Comparison of ENCODE assay signal across 17 mouse cellular contexts in the genomic region with DNA sequence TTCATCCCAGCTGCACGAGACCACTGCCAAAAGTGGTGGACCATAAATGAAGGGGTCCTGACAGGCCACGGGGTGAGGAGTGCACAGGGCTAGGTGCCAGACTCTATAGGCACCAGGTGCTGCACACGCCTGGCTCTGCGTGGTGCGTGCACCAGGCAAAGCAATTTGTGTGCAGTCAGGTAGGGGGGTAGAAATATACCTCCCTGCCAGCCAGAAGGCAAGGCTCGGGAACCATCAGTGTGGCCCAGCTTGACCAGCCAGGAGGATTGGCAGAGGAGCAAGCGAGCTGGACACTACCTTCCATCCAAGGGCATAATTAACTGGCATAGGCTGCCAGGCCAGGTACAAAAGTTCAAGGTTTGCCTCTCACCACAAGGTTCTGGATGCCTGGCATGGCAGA.
DNase-seq lines count a peak whose midpoint lies in the region; ATAC-seq lines count a peak whose summit lies in the region.
"Had no signal": no experiment of that assay in that cellular context is flagged by ENCODE, and none has a peak within 500 bp of the region (broad histone marks: within the 10 kb centered on the region; RNA-seq: fewer than 3 reads in every experiment).

No protein-coding gene starts in this region.

- H3K4me1 ChIP-seq in forebrain, embryonic 10.5 days = peaks cover 49% of the 10 kb centered on the region
- H3K4me1 ChIP-seq in forebrain, embryonic 12.5 days = peaks cover 37% of the 10 kb centered on the region
- peaks cover 50% of the 10 kb centered on the region for H3K4me1 ChIP-seq in midbrain, embryonic 13.5 days (replicated peaks)
- peaks cover 22% of the 10 kb centered on the region for H3K4me1 ChIP-seq in midbrain, embryonic 16.5 days (ENCODE audit: control insufficient read depth, insufficient read depth, low read length)
- H3K4me1 ChIP-seq: liver, embryonic 15.5 days had no signal

- H3K4me2 ChIP-seq in forebrain, embryonic 12.5 days = no peak overlapping the region
- H3K4me2 ChIP-seq in midbrain, embryonic 13.5 days (replicated peaks) = no peak overlapping the region
- no peak overlapping the region for H3K4me2 ChIP-seq in midbrain, embryonic 16.5 days (ENCODE audit: low read length)
- H3K4me2 ChIP-seq: forebrain, embryonic 15.5 days; kidney, embryonic 15.5 days; liver, embryonic 15.5 days; lung, embryonic 15.5 days had no signal

- DNase-seq in forebrain, embryonic 10.5 days (ENCODE audit: extremely low spot score, low spot score) = no peak
- DNase-seq in cerebellum, postnatal 14 days = peak; percentile 60 to 67
- no peak for DNase-seq in natural killer cell, adult 2 months (ENCODE audit: low spot score in 2 of 2)
- DNase-seq in lung, postnatal 10 days = no peak
- DNase-seq: embryo, embryonic 11 days; heart, postnatal 4 days; kidney, postnatal 36 days; layer of hippocampus, postnatal 36 days had no signal

- no peak overlapping the region for H3K9ac ChIP-seq in forebrain, embryonic 12.5 days
- no peak overlapping the region for H3K9ac ChIP-seq in midbrain, embryonic 13.5 days (replicated peaks)
- no peak overlapping the region for H3K9ac ChIP-seq in midbrain, embryonic 16.5 days (ENCODE audit: low read depth, low read length)
- H3K9ac ChIP-seq: forebrain, embryonic 15.5 days; kidney, embryonic 15.5 days; liver, embryonic 15.5 days; lung, embryonic 15.5 days had no signal

- H3K27me3 ChIP-seq in forebrain, embryonic 10.5 days (ENCODE audit: poor library complexity, severe bottlenecking) = no peaks in the 10 kb centered on the region
- H3K27me3 ChIP-seq in forebrain, embryonic 12.5 days = no peaks in the 10 kb centered on the region
- no peaks in the 10 kb centered on the region for H3K27me3 ChIP-seq in midbrain, embryonic 13.5 days
- H3K27me3 ChIP-seq in midbrain, embryonic 16.5 days (ENCODE audit: control insufficient read depth, insufficient read depth, low read depth, low read length) = no peaks in the 10 kb centered on the region
- H3K27me3 ChIP-seq: forebrain, embryonic 15.5 days; kidney, embryonic 15.5 days; liver, embryonic 15.5 days; lung, embryonic 15.5 days had no signal

- peaks cover 25% of the 10 kb centered on the region for H3K36me3 ChIP-seq in forebrain, embryonic 10.5 days (replicated peaks)
- H3K36me3 ChIP-seq in forebrain, embryonic 12.5 days (replicated peaks) = no peaks in the 10 kb centered on the region
- no peaks in the 10 kb centered on the region for H3K36me3 ChIP-seq in midbrain, embryonic 13.5 days
- no peaks in the 10 kb centered on the region for H3K36me3 ChIP-seq in midbrain, embryonic 16.5 days (ENCODE audit: control insufficient read depth, insufficient read depth, low read length)
- H3K36me3 ChIP-seq: forebrain, embryonic 15.5 days; kidney, embryonic 15.5 days; liver, embryonic 15.5 days; lung, embryonic 15.5 days had no signal

- H3K9me3 ChIP-seq in forebrain, embryonic 10.5 days = no peaks in the 10 kb centered on the region
- no peaks in the 10 kb centered on the region for H3K9me3 ChIP-seq in forebrain, embryonic 12.5 days
- H3K9me3 ChIP-seq in midbrain, embryonic 13.5 days = no peaks in the 10 kb centered on the region
- no peaks in the 10 kb centered on the region for H3K9me3 ChIP-seq in midbrain, embryonic 16.5 days (replicated peaks; ENCODE audit: control insufficient read depth, low read length, poor library complexity, severe bottlenecking)
- H3K9me3 ChIP-seq: forebrain, embryonic 15.5 days; kidney, embryonic 15.5 days; liver, embryonic 15.5 days; lung, embryonic 15.5 days had no signal

- ATAC-seq in forebrain, embryonic 12.5 days (ENCODE audit: low FRiP score) = no peak
- ATAC-seq in midbrain, embryonic 13.5 days = 0 out of 2 replicates have a peak, but pooled peaks have one; percentile 10
- no peak for ATAC-seq in midbrain, embryonic 16.5 days
- ATAC-seq: forebrain, embryonic 15.5 days; intestine, postnatal 0 days had no signal

- 95% methylated on average over 7 of the region's 7 CpGs for WGBS in forebrain, embryonic 10.5 days
- WGBS in forebrain, embryonic 12.5 days = 94% methylated on average over 7 of the region's 7 CpGs
- WGBS in midbrain, embryonic 13.5 days = 95% methylated on average over 7 of the region's 7 CpGs
- WGBS in midbrain, embryonic 16.5 days = 95% methylated on average over 7 of the region's 7 CpGs

- H3K4me3 ChIP-seq in forebrain, embryonic 10.5 days = no peak overlapping the region
- no peak overlapping the region for H3K4me3 ChIP-seq in forebrain, embryonic 12.5 days (replicated peaks)
- H3K4me3 ChIP-seq in midbrain, embryonic 13.5 days (replicated peaks) = no peak overlapping the region
- no peak overlapping the region for H3K4me3 ChIP-seq in midbrain, embryonic 16.5 days (ENCODE audit: low read depth, low read length)
- H3K4me3 ChIP-seq: forebrain, embryonic 15.5 days; kidney, embryonic 15.5 days; liver, embryonic 15.5 days; lung, embryonic 15.5 days had no signal

- H3K27ac ChIP-seq in forebrain, embryonic 10.5 days = 0 out of 2 replicates have a peak overlapping the region, but pooled peaks have one; percentile 37
- no peak overlapping the region for H3K27ac ChIP-seq in forebrain, embryonic 12.5 days
- H3K27ac ChIP-seq in midbrain, embryonic 13.5 days = no peak overlapping the region
- H3K27ac ChIP-seq in midbrain, embryonic 16.5 days (ENCODE audit: low read length) = no peak overlapping the region
- H3K27ac ChIP-seq: forebrain, embryonic 15.5 days; kidney, embryonic 15.5 days; liver, embryonic 15.5 days; lung, embryonic 15.5 days; macrophage had no signal

Comparison
In these comparisons a context has a peak if more than half of its experiments do, and no peak if none do; other contexts are left out.
1. DNase-seq: peak in cerebellum, postnatal 14 days (2 of 2); none in forebrain, embryonic 10.5 days (single experiment), natural killer cell, adult 2 months (0 of 2) and lung, postnatal 10 days (single experiment).